Mouse (Mus musculus) megakaryocyte, adult 5-6 weeks (primary cell): ENCODE results near the gene Trim25. TPM values are rescaled to one million over a fixed set of nuclear protein-coding genes. Genes with fewer than 3 reads are reported as not detected.
"Not testable (repeated sequence)": the region's sequence is repeated elsewhere in the genome, so short reads cannot be mapped to it uniquely, and the experiment has no call there.

Source experiments
- ATAC-seq: 2 replicates; pipeline ENCODE4 v1.8.0; 2016; ENCODE audit warnings: mild to moderate bottlenecking, inconsistent platforms; ENCODE audit not compliant: poor library complexity, severe bottlenecking
- total RNA-seq, 2 experiments: library from RNA; stranded (forward) in 1 of 2; stranded (reverse) in 1 of 2; fragments of 153-499, 151-499 nt in 1 of 2; fragments of 221-1000, 200-1000 nt in 1 of 2; gene quantifications; 2 replicates each; pipeline versions ENCODE4 v1.2.3 to v1.2.4; 2015 to 2017

Gene Trim25
- total RNA-seq, 2 experiments from 2014 or later: 24.5 to 33.7 TPM

DNA sequence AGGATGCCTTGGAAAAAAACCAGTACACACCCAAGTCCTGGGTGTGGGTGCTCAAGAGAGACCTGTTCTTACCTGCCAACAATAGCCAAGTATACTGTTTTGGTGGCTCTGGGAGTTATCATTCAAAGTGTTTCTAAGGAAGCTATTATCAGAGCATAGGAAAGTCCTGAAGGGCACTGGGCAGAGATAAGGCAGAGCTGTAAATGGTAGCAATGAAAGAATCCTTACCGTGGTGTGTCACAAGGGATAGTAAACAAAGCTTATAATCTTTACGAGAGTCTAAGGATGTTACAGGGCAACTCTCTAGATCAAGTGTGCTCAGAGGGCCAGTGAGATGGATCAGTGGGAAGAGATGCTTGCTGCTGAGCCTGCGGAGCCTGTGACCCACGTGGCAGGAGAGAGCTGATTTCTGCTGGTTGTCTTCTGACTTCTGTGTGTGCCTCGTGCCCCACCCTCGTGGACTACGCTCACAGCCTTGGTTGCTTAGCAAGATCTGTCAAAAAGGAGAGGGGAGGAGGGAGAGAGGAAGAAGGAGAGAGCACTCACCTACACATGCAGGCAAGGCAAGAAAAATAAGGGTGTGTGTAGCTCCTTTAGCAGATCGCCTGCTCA is 23.1 kb downstream of the Trim25 start:
- no peak for ATAC-seq

DNA sequence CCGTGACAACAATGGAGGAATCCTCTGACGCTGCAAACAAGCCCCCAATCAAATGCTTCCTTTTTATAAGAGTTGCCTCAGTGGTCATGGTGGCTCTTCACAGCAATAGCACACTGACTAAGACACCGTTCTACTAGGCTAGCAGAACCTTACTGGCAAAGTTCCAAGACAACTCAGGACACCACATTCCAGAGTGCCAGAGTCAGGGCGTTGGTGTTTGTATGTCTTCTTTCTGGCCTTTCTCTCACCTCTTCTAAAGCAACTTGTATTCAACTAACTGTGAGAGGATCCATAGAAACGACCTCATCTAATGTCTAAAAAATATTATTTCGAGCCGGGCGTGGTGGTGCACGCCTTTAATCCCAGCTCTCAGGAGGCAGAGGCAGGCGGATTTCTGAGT is 24.3 kb downstream of the Trim25 start:
- no peak for ATAC-seq

DNA sequence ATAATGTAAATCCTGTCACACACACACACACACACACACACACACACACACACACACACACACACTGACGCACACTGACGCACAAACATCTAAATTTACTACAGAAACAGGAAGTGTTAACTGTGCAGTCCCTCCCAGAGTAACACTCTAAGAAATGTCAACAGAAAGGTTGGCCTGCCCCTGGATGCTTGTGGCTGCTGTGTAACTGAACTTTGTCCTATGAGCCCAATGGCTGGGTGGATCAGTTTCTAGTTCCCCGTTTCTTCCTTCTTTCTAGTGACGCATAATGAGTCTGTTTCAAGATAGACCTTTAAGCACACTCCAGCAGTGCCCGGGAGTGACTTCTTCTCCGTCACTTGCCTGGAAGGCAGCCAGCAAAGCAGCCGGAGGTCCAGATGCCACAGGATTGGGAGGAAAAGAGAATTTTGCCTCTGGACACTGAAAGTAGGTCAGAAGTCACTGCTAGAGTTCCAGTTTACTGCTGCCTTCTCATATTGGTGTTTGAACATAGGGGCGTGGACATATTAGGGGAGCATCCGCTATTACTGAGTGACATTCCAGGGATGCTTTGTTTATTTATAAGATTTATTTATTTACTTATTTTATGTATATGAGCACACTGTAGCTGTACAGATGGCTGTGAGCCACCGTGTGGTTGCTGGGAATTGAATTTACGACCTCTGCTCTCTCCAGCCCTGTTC is 25.2 kb downstream of the Trim25 start:
- ATAC-seq: peak; percentile 84

DNA sequence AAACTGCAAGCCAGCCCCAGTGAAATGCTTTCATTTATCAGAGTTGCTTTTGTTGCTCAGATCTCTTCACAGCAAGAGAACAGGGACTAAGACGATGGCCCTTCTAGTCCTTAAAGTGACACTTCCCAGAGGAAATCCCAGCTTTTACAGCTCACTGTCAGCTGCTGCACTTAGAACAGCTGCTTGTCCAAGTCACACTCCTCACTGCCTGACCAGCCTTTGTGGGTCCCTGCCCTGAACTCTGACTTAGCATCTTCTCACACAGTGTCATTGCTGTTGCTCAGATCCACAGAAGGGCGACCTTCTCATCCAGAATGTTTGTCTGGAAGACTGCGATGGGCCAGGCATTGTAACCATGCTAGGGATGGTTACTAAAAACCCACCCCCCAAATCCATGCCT is 26.4 kb downstream of the Trim25 start:
- ATAC-seq: no peak

DNA sequence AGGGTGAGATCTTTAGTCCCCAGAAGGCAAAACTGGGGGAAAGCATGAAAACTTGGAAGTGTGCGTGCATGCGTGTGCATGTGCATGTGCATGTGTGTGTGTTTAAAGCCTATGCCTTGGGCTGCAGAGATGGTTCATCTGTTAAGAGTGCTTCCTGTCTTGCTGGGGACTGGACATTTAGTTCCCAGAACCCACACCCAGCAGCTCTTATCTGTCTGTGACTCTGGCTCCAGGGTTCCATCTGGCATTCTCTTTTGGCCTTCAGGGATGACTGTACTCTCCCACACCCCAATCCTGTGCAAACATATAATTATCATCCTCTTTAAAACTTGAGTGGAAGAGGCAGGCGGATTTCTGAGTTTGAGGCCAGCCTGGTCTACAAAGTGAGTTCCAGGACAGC is 26.9 kb downstream of the Trim25 start:
- ATAC-seq: no peak

DNA sequence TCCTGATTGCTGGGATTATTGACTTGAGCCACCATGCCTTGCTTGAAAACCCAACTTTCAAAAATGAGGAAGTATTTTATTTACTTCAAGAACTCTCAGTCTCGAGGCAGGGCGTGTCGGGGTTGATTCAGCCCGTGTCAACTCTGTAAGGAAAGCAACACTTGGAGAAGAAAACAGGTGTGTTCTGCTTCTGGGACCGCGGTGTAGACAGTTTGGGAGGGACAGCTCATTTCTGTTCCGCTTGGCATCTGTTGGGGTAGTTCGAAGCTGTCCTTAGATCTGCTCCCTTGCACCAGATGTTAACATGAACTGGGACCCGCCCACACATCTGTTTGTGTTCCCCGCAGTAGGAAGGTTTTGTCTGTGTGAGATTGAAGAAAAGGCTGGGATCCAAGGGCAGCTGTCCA is 28.8 kb downstream of the Trim25 start:
- peak; percentile 45 for ATAC-seq

DNA sequence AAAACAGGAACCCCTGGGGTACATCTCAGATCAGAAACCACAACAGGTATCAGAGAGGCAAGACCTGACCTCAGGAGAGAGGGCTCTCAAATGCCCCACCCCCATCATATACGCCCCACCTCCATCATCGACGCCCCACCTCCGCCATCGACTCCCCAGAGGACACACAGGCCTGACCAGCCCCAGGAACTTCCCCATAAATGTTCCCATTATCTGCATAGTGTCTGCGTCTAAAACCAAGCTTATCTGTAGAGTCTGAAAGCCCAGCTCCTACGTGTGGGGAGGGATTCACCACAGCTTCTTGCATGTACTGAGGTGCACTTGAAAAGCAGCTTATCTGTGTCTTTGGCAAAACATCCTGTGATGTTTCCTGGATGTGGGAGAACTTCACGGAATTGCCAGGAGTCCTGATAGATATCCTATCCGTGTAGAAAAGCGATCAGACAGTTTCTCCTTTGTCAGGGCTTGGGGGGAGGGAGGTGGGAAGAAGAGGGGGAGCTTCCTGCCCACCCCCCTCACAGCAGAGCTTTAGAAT is 29.8 kb downstream of the Trim25 start:
- ATAC-seq: peak; percentile 62

DNA sequence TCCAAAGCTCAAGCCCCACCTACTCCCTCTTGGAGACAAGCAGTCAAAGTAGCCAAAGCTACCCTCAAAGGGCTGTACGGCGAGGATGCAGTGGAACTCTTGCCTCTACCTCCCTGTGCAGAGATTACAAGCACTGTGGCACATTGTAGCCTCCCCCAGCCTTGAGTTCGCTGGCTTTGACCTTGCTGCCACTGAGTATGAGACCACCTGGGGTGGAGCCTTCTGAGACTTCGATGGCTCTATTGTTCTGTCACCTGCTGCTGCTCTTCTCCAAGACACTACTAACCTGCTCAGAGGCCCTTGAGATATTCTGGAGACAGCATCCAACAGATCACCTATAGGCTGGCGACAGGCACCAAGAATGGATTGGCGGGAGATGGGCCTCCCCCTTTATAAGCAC is 31.4 kb downstream of the Trim25 start:
- no peak for ATAC-seq

DNA sequence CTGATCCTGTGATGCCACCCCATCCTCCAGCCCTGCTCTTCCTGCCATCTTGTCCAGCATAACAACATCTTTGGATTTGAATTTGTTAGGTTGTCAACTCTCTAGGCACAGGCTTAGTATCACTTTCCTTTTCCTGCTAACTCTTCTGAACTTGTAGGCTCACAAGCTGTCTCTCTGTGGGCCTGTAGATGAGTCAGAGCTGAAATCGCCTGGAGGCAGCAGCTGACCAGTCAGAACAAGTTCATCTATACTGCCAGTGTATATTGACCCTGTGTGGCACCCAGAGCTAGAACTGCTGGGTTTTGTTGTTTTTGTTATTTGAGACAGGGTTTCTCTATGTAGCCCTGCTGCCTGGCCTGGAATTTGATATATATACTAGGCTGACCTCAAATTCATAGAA is 32.0 kb downstream of the Trim25 start:
- no peak for ATAC-seq

DNA sequence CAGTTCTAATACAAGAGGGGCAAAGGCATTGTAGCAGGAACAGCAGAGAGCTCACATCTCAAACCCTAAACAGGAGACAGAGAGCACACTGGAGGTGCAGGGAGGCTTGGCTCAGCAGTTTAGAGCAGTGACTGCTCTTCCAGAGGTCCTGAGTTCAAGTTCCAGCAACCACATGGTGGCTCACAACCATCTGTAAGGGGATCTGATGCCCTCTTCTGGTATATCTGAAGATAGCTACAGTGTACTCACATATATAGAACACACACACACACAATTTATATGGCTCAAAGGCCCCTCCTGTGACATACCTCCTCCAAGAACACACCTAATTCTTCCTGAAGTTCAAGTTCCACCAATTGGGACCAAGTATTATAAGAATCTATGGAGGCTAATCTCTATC is 35.4 kb downstream of the Trim25 start:
- ATAC-seq: no peak

DNA sequence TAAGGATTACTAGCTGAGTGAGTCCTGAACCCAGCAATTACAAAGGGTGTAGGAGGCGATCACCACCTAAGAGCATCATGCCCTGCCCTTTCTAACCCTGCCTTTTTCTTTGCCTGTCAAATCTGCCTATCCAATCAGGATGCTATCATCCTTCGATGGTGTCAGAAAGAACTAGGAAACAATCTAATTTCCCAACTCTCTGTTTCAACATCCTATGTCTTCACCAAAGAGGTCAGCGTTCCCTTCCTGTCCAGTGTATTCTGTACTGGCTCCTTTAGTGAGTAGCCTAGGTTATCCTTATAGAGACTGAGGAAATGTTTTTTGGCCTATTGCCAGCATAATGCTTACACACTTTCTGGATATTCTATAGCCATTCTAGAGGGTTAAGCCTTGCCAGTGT is 36.4 kb downstream of the Trim25 start:
- peak; percentile 79 for ATAC-seq

DNA sequence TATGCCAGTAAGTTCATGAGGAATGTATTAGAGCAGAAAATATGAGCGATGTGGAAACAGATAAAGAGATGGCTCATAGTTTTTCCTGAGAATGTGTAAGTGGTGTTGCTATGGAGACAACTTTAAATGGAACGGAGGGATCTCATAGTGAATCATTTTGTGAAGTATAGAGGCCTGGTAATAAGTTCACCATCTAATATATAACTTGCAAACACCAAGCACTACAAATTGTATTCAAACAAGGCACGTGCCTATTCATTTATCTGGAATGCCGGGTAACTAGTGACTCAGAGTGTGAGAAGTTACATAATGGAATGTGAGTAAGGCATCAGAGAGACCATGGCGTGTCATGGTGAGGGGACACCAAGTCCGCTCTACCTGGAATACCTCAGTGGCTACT is 39.3 kb downstream of the Trim25 start:
- no peak for ATAC-seq

DNA sequence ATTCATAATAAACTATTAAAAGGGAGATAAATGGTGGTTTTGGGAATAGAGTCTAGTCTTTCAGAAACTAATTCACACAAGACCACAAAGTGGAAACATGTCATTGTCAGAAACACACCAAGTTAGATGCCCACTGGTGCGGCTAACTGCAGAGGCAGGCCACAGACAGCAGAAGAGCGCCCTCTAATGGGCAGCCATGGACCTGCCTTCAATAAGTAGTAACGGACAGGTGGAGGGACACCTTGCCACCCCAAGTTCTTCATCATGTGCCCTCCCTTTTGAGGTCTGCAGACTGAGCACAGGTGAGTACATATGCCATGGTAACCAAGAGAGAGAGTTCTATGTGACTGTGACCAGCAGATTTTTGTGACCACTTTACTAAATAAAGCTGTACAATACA is 40.1 kb downstream of the Trim25 start:
- ATAC-seq: peak; percentile 85

DNA sequence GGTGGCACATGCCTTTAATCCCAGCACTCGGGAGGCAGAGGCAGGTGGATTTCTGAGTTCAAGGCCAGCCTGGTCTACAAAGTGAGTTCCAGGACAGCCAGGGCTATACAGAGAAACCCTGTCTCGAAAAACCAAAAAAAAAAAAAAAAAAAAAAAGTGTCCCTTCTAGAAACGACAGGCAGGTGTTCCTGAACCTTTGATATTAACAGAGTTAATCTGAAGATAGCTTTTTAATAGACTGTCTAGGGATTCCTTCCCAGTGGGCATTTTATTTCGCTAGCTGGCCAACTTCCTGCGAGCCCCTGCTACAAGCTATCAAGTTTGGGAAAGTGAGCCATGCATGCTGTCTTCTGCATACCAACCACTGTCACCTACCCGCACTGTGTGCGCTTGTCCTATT is 41.9 kb downstream of the Trim25 start:
- ATAC-seq: not testable (repeated sequence)

DNA sequence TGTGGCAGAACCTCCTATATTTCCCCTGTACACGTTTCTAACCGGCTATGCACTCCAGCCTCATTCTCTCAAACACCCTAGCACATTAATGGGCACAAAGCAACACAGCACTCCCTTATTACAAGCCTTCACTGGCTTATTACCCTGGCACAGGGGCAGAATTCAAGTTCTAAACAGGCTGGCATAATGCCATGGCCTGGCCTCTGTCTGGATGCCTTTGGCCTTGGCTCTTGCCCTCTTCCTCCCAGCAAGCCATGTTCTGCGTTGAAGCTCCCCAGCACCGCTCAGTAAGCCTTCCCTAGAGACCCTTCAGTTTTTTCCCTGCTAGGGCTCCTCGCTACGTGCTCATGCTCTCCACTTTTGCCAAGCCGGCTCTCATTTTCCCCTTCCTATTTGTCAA is 43.9 kb downstream of the Trim25 start:
- no peak for ATAC-seq

DNA sequence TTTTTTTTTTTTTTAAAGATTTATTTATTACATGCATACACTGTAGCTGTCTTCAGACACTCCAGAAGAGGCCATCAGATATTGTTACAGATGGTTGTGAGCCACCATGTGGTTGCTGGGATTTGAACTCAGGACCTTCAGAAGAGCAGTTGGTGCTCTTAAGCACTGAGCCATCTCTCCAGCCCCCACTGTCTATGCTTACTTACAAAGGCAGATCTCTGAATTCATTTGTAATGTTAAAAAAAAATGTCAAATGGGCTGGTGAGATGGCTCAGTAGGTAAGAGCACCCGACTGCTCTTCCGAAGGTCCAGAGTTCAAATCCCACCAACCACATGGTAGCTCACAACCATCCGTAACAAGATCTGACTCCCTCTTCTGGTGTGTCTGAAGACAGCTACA is 46.3 kb downstream of the Trim25 start:
- not testable (repeated sequence) for ATAC-seq

DNA sequence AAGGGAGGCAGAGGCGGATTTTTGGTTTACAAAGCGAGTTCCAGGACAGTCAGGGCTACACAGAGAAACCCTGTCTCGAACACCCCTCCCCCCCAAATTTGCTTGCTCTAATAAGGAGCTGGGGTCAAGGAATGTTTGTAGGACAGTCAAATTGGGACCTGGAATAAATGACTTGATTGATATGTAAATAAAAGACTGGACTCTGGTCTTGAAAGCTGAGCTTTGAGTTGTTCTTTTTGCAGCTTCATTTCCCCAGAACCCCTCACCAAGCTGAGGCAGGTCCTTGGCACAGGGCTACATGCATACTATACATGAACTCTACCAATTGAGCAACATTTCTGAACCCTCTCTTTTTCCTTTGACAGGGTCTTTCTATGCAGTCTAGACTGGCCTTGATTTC is 46.8 kb downstream of the Trim25 start:
- ATAC-seq: no peak

DNA sequence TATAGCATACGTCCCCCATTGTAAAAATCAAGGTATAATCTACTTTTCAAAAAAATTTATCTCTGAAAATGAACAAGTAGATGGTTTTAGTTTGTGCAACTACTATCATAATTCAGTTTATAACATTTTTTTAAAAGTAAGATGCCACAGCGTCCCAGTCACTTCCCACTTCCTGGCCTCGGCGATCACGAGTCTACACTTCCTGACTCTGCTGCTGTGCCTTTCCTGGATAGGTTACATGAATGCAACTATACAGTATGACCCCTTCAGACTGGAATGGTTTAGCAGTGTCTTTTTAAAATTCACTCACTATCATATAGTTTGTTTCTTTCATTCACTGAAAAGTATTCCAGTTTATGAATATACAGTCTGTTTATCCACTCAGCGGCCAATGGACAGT is 52.6 kb downstream of the Trim25 start:
- ATAC-seq: no peak

DNA sequence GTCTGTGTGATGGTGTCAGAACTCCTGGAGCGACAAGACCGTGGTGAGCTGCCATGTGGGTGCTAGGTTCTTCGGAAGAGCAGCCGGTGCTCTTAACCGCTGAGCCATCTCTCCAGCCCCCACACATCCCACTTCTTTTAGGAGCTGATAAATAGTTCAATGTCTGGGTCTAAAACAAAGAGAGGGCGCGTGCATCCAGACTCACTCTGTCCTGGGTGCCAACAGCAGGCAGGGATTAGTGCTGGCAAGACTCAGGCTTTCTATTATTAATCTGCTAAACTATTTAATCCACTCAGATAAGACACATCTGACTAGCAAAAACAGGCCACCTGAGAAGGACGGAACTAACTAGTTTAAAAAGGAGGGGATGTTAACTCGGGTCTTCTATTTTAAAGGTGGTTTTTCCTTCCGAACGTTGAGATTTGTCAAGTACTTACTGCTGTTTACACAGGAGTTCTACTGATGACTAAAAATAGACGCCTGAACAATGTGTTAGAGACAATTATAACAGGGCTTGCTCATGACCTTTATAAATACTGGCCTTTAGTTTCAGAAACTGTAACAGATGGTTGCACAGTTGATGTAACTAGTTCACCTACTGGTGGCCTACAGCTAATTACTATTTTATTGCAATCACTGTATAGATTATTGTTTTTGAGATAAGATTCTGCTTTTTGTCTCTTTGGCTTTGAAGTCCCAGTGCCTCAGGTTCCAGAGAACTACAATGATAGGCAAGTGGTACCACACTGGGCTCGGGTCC is 56.9 kb downstream of the Trim25 start:
- ATAC-seq: no peak

DNA sequence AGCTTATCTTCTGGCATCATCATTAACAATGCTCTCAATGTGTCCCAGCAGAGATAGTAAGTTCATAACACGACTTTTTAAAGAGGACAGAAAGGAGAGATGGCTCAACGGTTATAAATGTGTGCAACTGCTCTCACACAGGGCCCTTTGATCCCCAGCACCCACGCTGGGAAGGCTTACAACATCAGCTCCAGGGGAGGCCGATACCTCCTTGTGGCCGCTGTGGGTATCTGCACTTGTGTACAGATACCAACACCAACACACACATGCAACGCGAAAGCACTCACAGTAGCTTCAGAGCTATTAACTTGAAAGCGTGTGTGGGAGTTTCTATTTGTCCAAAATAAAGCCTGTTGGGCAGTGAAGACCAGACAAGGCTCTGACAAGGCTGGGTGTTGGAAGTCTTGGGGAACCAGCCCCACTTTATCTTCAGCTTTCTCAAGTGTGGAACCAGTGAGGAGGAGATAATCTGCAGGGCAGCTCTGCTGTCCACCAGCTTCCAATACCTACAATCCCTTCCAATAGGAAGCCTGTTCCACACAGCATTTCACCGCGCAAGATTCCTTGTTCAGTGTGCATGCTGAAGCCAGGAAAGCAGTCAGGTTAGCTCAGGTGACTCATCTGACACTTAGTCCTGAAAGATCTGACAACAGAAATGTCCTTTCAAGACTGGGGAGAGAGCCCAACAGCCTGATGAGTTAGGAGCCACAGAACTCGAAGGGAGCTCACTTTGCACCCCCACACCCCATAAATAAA is 59.5 kb downstream of the Trim25 start:
- peak; percentile 50 for ATAC-seq

DNA sequence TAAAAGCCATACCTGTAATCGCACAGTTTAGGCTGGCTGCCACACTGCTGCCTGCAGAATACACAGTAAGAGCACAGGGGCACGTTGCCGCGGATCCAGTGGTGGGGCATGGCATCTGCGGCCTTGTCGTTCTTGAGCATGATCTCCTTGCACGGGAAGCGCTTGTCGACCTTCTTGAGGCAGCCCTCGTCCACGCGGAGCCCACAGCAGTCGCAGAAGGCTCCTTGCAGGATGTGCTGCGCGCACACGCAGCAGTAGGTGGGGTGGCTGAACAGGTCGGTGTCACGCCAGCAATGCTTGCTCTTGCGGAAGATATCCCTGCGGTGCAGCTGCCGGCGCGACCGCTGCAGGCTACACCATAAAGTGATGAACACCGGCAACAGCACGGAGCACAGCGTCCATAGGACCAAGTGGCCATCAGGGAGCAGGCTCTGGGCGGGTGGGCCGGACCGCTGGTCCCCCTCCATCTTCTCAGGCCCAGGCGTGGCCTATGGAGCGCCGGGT is 60.8 kb downstream of the Trim25 start:
- ATAC-seq: peak; percentile 51
